Mouse (Mus musculus) intestine, postnatal 0 days (tissue): Measurements from ENCODE around the gene Slc29a1. TPM values are rescaled to one million over a fixed set of nuclear protein-coding genes. Genes with fewer than 3 reads are reported as not detected.
A peak's percentile ranks its signal among the peaks of the same experiment; 100 is the strongest.

Experiments used
- ATAC-seq: fragments of 200-750 bp; cut with Nextera tagmentation; 2 replicates; pipeline ENCODE4 v1.8.0; 2017; ENCODE audit warnings: mild to moderate bottlenecking, moderate TSS enrichment, moderate library complexity
- H3K27ac ChIP-seq: fragments of 300-500 bp; sonication (generic); 2 replicates; pipeline ENCODE4 v1.5.1; 2014; ENCODE audit warnings: mild to moderate bottlenecking, low read depth, low read length, moderate library complexity
- H3K27me3 ChIP-seq: fragments of 300-500 bp; sonication (generic); replicated peaks from 2 replicates; pipeline ENCODE4 v1.6.1; 2014; ENCODE audit warnings: low read length, mixed read lengths; ENCODE audit not compliant: control insufficient read depth, insufficient read depth
- H3K36me3 ChIP-seq: fragments of 300-500 bp; sonication (generic); 2 replicates; pipeline ENCODE4 v1.6.1; 2014; ENCODE audit warnings: mild to moderate bottlenecking, moderate library complexity; ENCODE audit not compliant: control insufficient read depth, insufficient read depth
- H3K4me1 ChIP-seq: fragments of 300-500 bp; sonication (generic); replicated peaks from 2 replicates; pipeline ENCODE4 v1.6.1; 2014; ENCODE audit warnings: antibody characterized with exemption, low read length, mixed read lengths; ENCODE audit not compliant: control insufficient read depth, insufficient read depth
- H3K4me2 ChIP-seq: fragments of 300-500 bp; sonication (generic); replicated peaks from 2 replicates; pipeline ENCODE4 v1.6.1; 2014; ENCODE audit warnings: low read depth, mild to moderate bottlenecking, moderate library complexity
- H3K4me3 ChIP-seq: fragments of 300-500 bp; sonication (generic); 2 replicates; pipeline ENCODE4 v1.5.1; 2014; ENCODE audit warnings: low read depth, low read length
- H3K9ac ChIP-seq: fragments of 300-500 bp; sonication (generic); 2 replicates; pipeline ENCODE4 v1.6.1; 2014; ENCODE audit warnings: mild to moderate bottlenecking, low read depth, low read length
- H3K9me3 ChIP-seq: fragments of 300-500 bp; sonication (generic); 2 replicates; pipeline ENCODE4 v1.6.1; 2016; ENCODE audit warnings: mixed run types; ENCODE audit not compliant: control insufficient read depth
- CTCF ChIP-seq: sonication (generic); IDR thresholded peaks from 2 replicates; pipeline ENCODE4 v1.5.1; 2016; ENCODE audit warnings: low read depth, mild to moderate bottlenecking, control low read depth, antibody characterized with exemption, moderate library complexity
- WGBS: fragments of 180-500 bp; shearing (Covaris S2); extraction: QIAGEN DNeasy Blood & Tissue Kit; methylation state at CpG from one replicate; pipeline ENCODE4 v1.1.7; 2014; 5-methylcytosine and 5-hydroxymethylcytosine counted together
- polyA plus RNA-seq: library from polyadenylated mRNA; unstranded; fragments of >200 nt; fragmentation: Nextera tagmentation; extraction: Ambion mirVana; gene quantifications from 2 replicates; pipeline ENCODE4 v1.2.1, GENCODE M21; 2015

The Slc29a1 gene
- polyA plus RNA-seq, 1 experiment from 2014 or later = 37.8 TPM

GRCm38 (mm10) chr17:45567162-45567601, 32.2 kb downstream of the Slc29a1 start:
- no peaks in the 10 kb centered on the region for H3K27me3 ChIP-seq
- 35% methylated on average over 4 of the region's 4 CpGs for WGBS
- ATAC-seq = no peak
- TF ChIP-seq CTCF = no peak
- H3K9ac ChIP-seq = no peak overlapping the region
- H3K27ac ChIP-seq = no peak overlapping the region
- H3K4me1 ChIP-seq = peaks cover 6% of the 10 kb centered on the region; the same call in 1 of the 2 replicates
- peaks cover 52% of the 10 kb centered on the region for H3K36me3 ChIP-seq
- H3K9me3 ChIP-seq = no peaks in the 10 kb centered on the region
- no peak overlapping the region for H3K4me3 ChIP-seq
- no peak overlapping the region for H3K4me2 ChIP-seq

- H3K4me3 ChIP-seq = no peak overlapping the region
- H3K9ac ChIP-seq = no peak overlapping the region
- no peaks in the 10 kb centered on the region for H3K27me3 ChIP-seq
- 0 out of 2 replicates have a peak, but pooled peaks cover 1% of the 10 kb centered on the region for H3K4me1 ChIP-seq
- H3K9me3 ChIP-seq = no peaks in the 10 kb centered on the region
- H3K36me3 ChIP-seq = peaks cover 52% of the 10 kb centered on the region
- TF ChIP-seq CTCF = no peak
- WGBS = 57% methylated on average over 18 of the region's 18 CpGs
- ATAC-seq = no peak
- no peak overlapping the region for H3K27ac ChIP-seq
- H3K4me2 ChIP-seq = no peak overlapping the region
Measured at GRCm38 (mm10) chr17:45566360-45567161, 32.8 kb downstream of the Slc29a1 start.

GRCm38 (mm10) chr17:45566031-45566359, 33.4 kb downstream of the Slc29a1 start:
- Histone ChIP-seq H3K4me1 (no peaks in the 10 kb centered on the region), H3K27ac (no peak overlapping the region), H3K4me2 (no peak overlapping the region), H3K4me3 (no peak overlapping the region), H3K9ac (no peak overlapping the region), H3K9me3 (no peaks in the 10 kb centered on the region), H3K36me3 (peaks cover 47% of the 10 kb centered on the region), H3K27me3 (no peaks in the 10 kb centered on the region)
- ATAC-seq = no peak
- 72% methylated on average over 1 of the region's 1 CpGs for WGBS
- no peak for TF ChIP-seq CTCF

GRCm38 (mm10) chr17:45565103-45565502, 34.3 kb downstream of the Slc29a1 start:
- 87% methylated on average over 11 of the region's 11 CpGs for WGBS
- Histone ChIP-seq H3K27ac (peak overlapping the region; percentile 74; the same call in 1 of the 2 replicates), H3K4me2 (peak overlapping the region; percentile 89), H3K9me3 (no peaks in the 10 kb centered on the region), H3K36me3 (peaks cover 43% of the 10 kb centered on the region), H3K9ac (no peak overlapping the region; the same call in 1 of the 2 replicates), H3K4me1 (no peaks in the 10 kb centered on the region), H3K4me3 (peak overlapping the region; percentile 73; the same call in 1 of the 2 replicates), H3K27me3 (no peaks in the 10 kb centered on the region)
- TF ChIP-seq CTCF = no peak
- ATAC-seq = no peak

- WGBS = 5% methylated on average over 18 of the region's 18 CpGs
- H3K9ac ChIP-seq = peak overlapping the region; percentile 70
- peak; percentile 18; the same call in 1 of the 2 replicates for ATAC-seq
Measured at GRCm38 (mm10) chr17:45564531-45565084, 34.8 kb downstream of the Slc29a1 start.

More at GRCm38 (mm10) chr17:45564531-45565084, 34.8 kb downstream of the Slc29a1 start:
- Histone ChIP-seq H3K9me3 (no peaks in the 10 kb centered on the region), H3K36me3 (peaks cover 39% of the 10 kb centered on the region), H3K4me3 (peak overlapping the region; percentile 73), H3K27ac (peak overlapping the region; percentile 74), H3K27me3 (no peaks in the 10 kb centered on the region), H3K4me1 (no peaks in the 10 kb centered on the region), H3K4me2 (peak overlapping the region; percentile 89)
- TF ChIP-seq CTCF = 0 out of 2 replicates have a peak, but pooled peaks have one; percentile 11
